Mouse (Mus musculus) myocyte (in vitro differentiated cells): ENCODE measurements at regions not wholly inside any gene's neighbourhood (a gene's known extent, or its start where the extent isn't known, plus 50 kb on each side); places are given as distances from the start of the nearest gene placed in this dataset.

ENCODE experiments used
- E2F4 ChIP-seq: IDR thresholded peaks from one replicate; pipeline ENCODE4 v1.6.1; 2011; ENCODE audit warnings: mild to moderate bottlenecking, control low read depth, moderate library complexity; ENCODE audit not compliant: insufficient read depth
- MYOD1 ChIP-seq, 3 experiments: IDR thresholded peaks; one replicate each; pipeline ENCODE4 v1.6.1; 2011; ENCODE audit warnings: control low read depth in 2 of 3, low read depth in 2 of 3, mild to moderate bottlenecking in 2 of 3, moderate library complexity in 1 of 3; ENCODE audit not compliant: insufficient read length in 2 of 3, control insufficient read depth in 1 of 3
- MYOG ChIP-seq, 3 experiments: IDR thresholded peaks; one replicate each; pipeline ENCODE4 v1.6.1; 2011; ENCODE audit warnings: control low read depth in 2 of 3, low read depth in 2 of 3, mild to moderate bottlenecking in 2 of 3; ENCODE audit not compliant: insufficient read length in 2 of 3, control insufficient read depth in 1 of 3, insufficient read depth in 1 of 3
- POLR2A ChIP-seq: IDR thresholded peaks from one replicate; pipeline ENCODE4 v1.6.1; 2011; ENCODE audit warnings: low read depth, mild to moderate bottlenecking, control low read depth, moderate library complexity; ENCODE audit not compliant: insufficient read length
- POLR2AphosphoS2 ChIP-seq: IDR thresholded peaks from one replicate; pipeline ENCODE4 v1.6.1; 2011; ENCODE audit warnings: low read depth, control low read depth; ENCODE audit not compliant: insufficient read length
- TCF12 ChIP-seq: IDR thresholded peaks from one replicate; pipeline ENCODE4 v1.6.1; 2011; ENCODE audit warnings: mild to moderate bottlenecking, control low read depth; ENCODE audit not compliant: poor library complexity, insufficient read depth, severe bottlenecking
- USF1 ChIP-seq: IDR thresholded peaks from one replicate; pipeline ENCODE4 v1.6.1; 2011; ENCODE audit warnings: low read depth, mild to moderate bottlenecking, control low read depth, moderate library complexity

GRCm38 (mm10) chr17:62963824-62964223, 82.7 kb upstream of the Efna5 start:
- TF ChIP-seq POLR2A (no peak), E2F4 (no peak), TCF12 (no peak), MYOD1 (IDR thresholded peaks at IDR 0.05; ENCODE audit: control insufficient read depth in 1 of 3, insufficient read length in 2 of 3, low read depth in 2 of 3) (no peak), POLR2AphosphoS2 (no peak), USF1 (no peak), MYOG (IDR thresholded peaks at IDR 0.05; ENCODE audit: control insufficient read depth in 1 of 3, insufficient read depth in 1 of 3, insufficient read length in 2 of 3, low read depth in 2 of 3) (no peak)
